11 mouse cellular contexts compared by ENCODE assay signal in the genomic region with DNA sequence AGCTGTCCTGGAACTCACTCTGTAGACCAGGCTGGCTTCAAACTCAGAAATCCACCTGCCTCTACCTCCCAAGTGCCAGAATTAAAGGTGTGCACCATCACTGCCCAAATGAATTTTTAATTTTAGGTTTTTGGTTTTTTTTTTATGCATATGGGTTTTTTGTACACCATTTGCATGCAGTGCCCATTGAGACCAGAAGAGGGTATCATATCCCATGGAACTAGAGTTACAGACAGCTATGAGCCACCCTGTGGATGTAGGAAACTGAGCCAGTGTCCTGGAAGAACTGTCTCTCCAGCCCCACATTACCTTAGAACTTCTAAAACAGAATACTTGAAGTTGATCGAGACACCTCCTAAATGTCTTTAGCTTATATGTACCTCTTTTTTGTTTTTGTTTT. TPM values are rescaled to one million over a fixed set of nuclear protein-coding genes. Genes with fewer than 3 reads are reported as not detected.
A peak's percentile ranks its signal among the peaks of the same experiment; 100 is the strongest.
DNase-seq lines count a peak whose midpoint lies in the region; ATAC-seq and TF ChIP-seq lines count a peak whose summit lies in the region.
"Had no signal": no experiment of that assay in that cellular context is flagged by ENCODE, and none has a peak within 500 bp of the region (broad histone marks: within the 10 kb centered on the region; RNA-seq: fewer than 3 reads in every experiment).

No protein-coding gene starts in this region.

- H3K27me3 ChIP-seq in heart, adult 2 months (ENCODE audit: control insufficient read depth, insufficient read depth, low read length), result no peaks in the 10 kb centered on the region
- H3K27me3 ChIP-seq in midbrain, embryonic 14.5 days (ENCODE audit: control insufficient read depth, insufficient read depth, low read length), result no peaks in the 10 kb centered on the region
- no peaks in the 10 kb centered on the region for H3K27me3 ChIP-seq in midbrain, embryonic 13.5 days
- H3K27me3 ChIP-seq in stomach, postnatal 0 days (ENCODE audit: control insufficient read depth, insufficient read depth, low read length), result no peaks in the 10 kb centered on the region
- no peaks in the 10 kb centered on the region for H3K27me3 ChIP-seq in kidney, embryonic 14.5 days (ENCODE audit: control insufficient read depth, insufficient read depth, low read length)
- H3K27me3 ChIP-seq: embryonic facial prominence, embryonic 15.5 days; limb, embryonic 15.5 days had no signal

- no peak overlapping the region for H3K27ac ChIP-seq in heart, adult 2 months
- no peak overlapping the region for H3K27ac ChIP-seq in midbrain, embryonic 14.5 days (replicated peaks; ENCODE audit: low read depth, low read length)
- H3K27ac ChIP-seq in midbrain, embryonic 13.5 days, result no peak overlapping the region
- no peak overlapping the region for H3K27ac ChIP-seq in stomach, postnatal 0 days (replicated peaks)
- H3K27ac ChIP-seq in kidney, embryonic 14.5 days (ENCODE audit: low read depth, low read length), result no peak overlapping the region
- H3K27ac ChIP-seq: embryonic facial prominence, embryonic 15.5 days; hindbrain, embryonic 10.5 days; limb, embryonic 15.5 days had no signal

- peaks cover under 1% of the 10 kb centered on the region; the same call in 1 of the 2 replicates for H3K79me2 ChIP-seq in heart, adult 2 months (replicated peaks; ENCODE audit: control insufficient read depth, insufficient read depth, low read length)

- TF ChIP-seq EP300 in heart, adult 2 months (IDR thresholded peaks at IDR 0.05; ENCODE audit: insufficient read depth, low read depth, low read length), result no peak
- no peak for TF ChIP-seq EP300 in stomach, postnatal 0 days (optimal IDR thresholded peaks at IDR 0.05)

- H3K36me3 ChIP-seq in heart, adult 2 months (ENCODE audit: control insufficient read depth, insufficient read depth, low read length), result peaks cover 5% of the 10 kb centered on the region
- H3K36me3 ChIP-seq in midbrain, embryonic 14.5 days (ENCODE audit: control insufficient read depth, insufficient read depth, low read length), result peaks cover 47% of the 10 kb centered on the region
- peaks cover 52% of the 10 kb centered on the region for H3K36me3 ChIP-seq in midbrain, embryonic 13.5 days
- H3K36me3 ChIP-seq in stomach, postnatal 0 days (ENCODE audit: control insufficient read depth, insufficient read depth, low read length), result peaks cover 28% of the 10 kb centered on the region
- peaks cover 57% of the 10 kb centered on the region for H3K36me3 ChIP-seq in kidney, embryonic 14.5 days (ENCODE audit: control insufficient read depth, insufficient read depth, low read length)

- no peak overlapping the region for H3K9ac ChIP-seq in heart, adult 2 months (ENCODE audit: low read depth, low read length)
- no peak overlapping the region for H3K9ac ChIP-seq in midbrain, embryonic 14.5 days (replicated peaks; ENCODE audit: low read length)
- no peak overlapping the region for H3K9ac ChIP-seq in midbrain, embryonic 13.5 days (replicated peaks)
- no peak overlapping the region for H3K9ac ChIP-seq in stomach, postnatal 0 days (ENCODE audit: low read length)
- H3K9ac ChIP-seq in kidney, embryonic 14.5 days (ENCODE audit: low read depth, low read length), result no peak overlapping the region
- H3K9ac ChIP-seq: embryonic facial prominence, embryonic 15.5 days; limb, embryonic 15.5 days had no signal

- DNase-seq in heart, adult 2 months, result no peak
- no peak for DNase-seq in heart, adult 11 months
- DNase-seq in midbrain, embryonic 14.5 days, result peak; percentile 52
- peak; percentile 28 for DNase-seq in brain, embryonic 14.5 days (ENCODE audit: low read depth)
- DNase-seq in stomach, postnatal 0 days (ENCODE audit: low spot score), result no peak
- no peak for DNase-seq in left cerebral cortex, postnatal 36 days (ENCODE audit: low spot score in 2 of 2)

- H3K4me2 ChIP-seq in midbrain, embryonic 14.5 days (ENCODE audit: low read length), result no peak overlapping the region
- no peak overlapping the region for H3K4me2 ChIP-seq in midbrain, embryonic 13.5 days (replicated peaks)
- no peak overlapping the region for H3K4me2 ChIP-seq in stomach, postnatal 0 days (replicated peaks; ENCODE audit: low read depth)
- no peak overlapping the region for H3K4me2 ChIP-seq in kidney, embryonic 14.5 days (replicated peaks; ENCODE audit: low read depth, low read length)
- H3K4me2 ChIP-seq: embryonic facial prominence, embryonic 15.5 days; limb, embryonic 15.5 days had no signal

- no peak for ATAC-seq in midbrain, embryonic 14.5 days (ENCODE audit: low FRiP score, low TSS enrichment)
- ATAC-seq in midbrain, embryonic 13.5 days, result no peak
- ATAC-seq in stomach, postnatal 0 days (ENCODE audit: low FRiP score, low TSS enrichment), result no peak
- no peak for ATAC-seq in kidney, embryonic 14.5 days (ENCODE audit: low FRiP score, low TSS enrichment)

- no peaks in the 10 kb centered on the region for H3K9me3 ChIP-seq in midbrain, embryonic 14.5 days (ENCODE audit: control insufficient read depth, low read length)
- H3K9me3 ChIP-seq in midbrain, embryonic 13.5 days, result no peaks in the 10 kb centered on the region
- no peaks in the 10 kb centered on the region for H3K9me3 ChIP-seq in stomach, postnatal 0 days (ENCODE audit: control insufficient read depth, low read length)
- H3K9me3 ChIP-seq in kidney, embryonic 14.5 days (ENCODE audit: control insufficient read depth, low read length), result no peaks in the 10 kb centered on the region
- H3K9me3 ChIP-seq: embryonic facial prominence, embryonic 15.5 days; hindbrain, embryonic 10.5 days; limb, embryonic 15.5 days had no signal

- 90% methylated on average over 1 of the region's 1 CpGs for WGBS in heart, adult 2 months
- WGBS in midbrain, embryonic 14.5 days, result 98% methylated on average over 1 of the region's 1 CpGs
- WGBS in midbrain, embryonic 13.5 days, result 97% methylated on average over 1 of the region's 1 CpGs
- WGBS in stomach, postnatal 0 days, result 94% methylated on average over 1 of the region's 1 CpGs
- WGBS in kidney, embryonic 14.5 days, result 93% methylated on average over 1 of the region's 1 CpGs

- no peaks in the 10 kb centered on the region for H3K4me1 ChIP-seq in heart, adult 2 months (ENCODE audit: control insufficient read depth, insufficient read depth, low read length)
- H3K4me1 ChIP-seq in midbrain, embryonic 14.5 days (ENCODE audit: control insufficient read depth, insufficient read depth, low read length), result no peaks in the 10 kb centered on the region
- H3K4me1 ChIP-seq in midbrain, embryonic 13.5 days (replicated peaks), result no peaks in the 10 kb centered on the region
- no peaks in the 10 kb centered on the region for H3K4me1 ChIP-seq in stomach, postnatal 0 days (replicated peaks; ENCODE audit: control insufficient read depth, insufficient read depth)
- H3K4me1 ChIP-seq in kidney, embryonic 14.5 days (ENCODE audit: control insufficient read depth, insufficient read depth, low read length), result no peaks in the 10 kb centered on the region
- H3K4me1 ChIP-seq: embryonic facial prominence, embryonic 15.5 days; hindbrain, embryonic 10.5 days; limb, embryonic 15.5 days had no signal

- peak; percentile 69 for TF ChIP-seq CTCF in heart, adult 2 months (IDR thresholded peaks at IDR 0.05)
- TF ChIP-seq CTCF in brain, embryonic 14.5 days (IDR thresholded peaks at IDR 0.05; ENCODE audit: borderline replicate concordance, extremely low read depth, insufficient read depth, insufficient read length), result peak; percentile 36; the same call in 1 of the 2 replicates
- TF ChIP-seq CTCF in stomach, postnatal 0 days (IDR thresholded peaks at IDR 0.05; ENCODE audit: low read depth), result peak; percentile 75

- no peak overlapping the region for H3K4me3 ChIP-seq in heart, adult 2 months
- H3K4me3 ChIP-seq in midbrain, embryonic 14.5 days (replicated peaks; ENCODE audit: low read depth, low read length), result no peak overlapping the region
- H3K4me3 ChIP-seq in midbrain, embryonic 13.5 days (replicated peaks), result no peak overlapping the region
- H3K4me3 ChIP-seq in stomach, postnatal 0 days (ENCODE audit: low read depth, low read length), result no peak overlapping the region
- H3K4me3 ChIP-seq in kidney, embryonic 14.5 days (ENCODE audit: low read length), result no peak overlapping the region
- H3K4me3 ChIP-seq: embryonic facial prominence, embryonic 15.5 days; hindbrain, embryonic 10.5 days; limb, embryonic 15.5 days had no signal

- intact Hi-C loops in heart, adult 2 months (cut with DNase I), result no loop called here
- intact Hi-C loops in left cerebral cortex, postnatal 36 days (cut with DNase I), result no loop called here

- no peak for TF ChIP-seq POLR2A in heart, adult 2 months (IDR thresholded peaks at IDR 0.05; ENCODE audit: insufficient read depth, low read depth, low read length)
- no peak for TF ChIP-seq POLR2A in brain, embryonic 14.5 days (IDR thresholded peaks at IDR 0.05; ENCODE audit: borderline replicate concordance, extremely low read depth, insufficient read depth, insufficient read length, poor library complexity, severe bottlenecking)

RNA-seq across cellular contexts. Expression of a gene that starts 16.5 kb away (rescaled TPM):
- total RNA-seq in heart, adult 2 months (2021), result 100 to 1,000 TPM; 448 to 514 TPM
- polyA plus RNA-seq in heart, adult 2 months (2012; rRNA removed), result 343 and 518 TPM in 2 replicates
- 62.2 and 64.5 TPM in 2 replicates for polyA plus RNA-seq in midbrain, embryonic 14.5 days (2014; fragmentation: Nextera tagmentation; extraction: Ambion mirVana)
- 66.0 and 72.5 TPM in 2 replicates for polyA plus RNA-seq in midbrain, embryonic 13.5 days (2015; fragmentation: Nextera tagmentation; extraction: Ambion mirVana)
- 56.6 and 75.8 TPM in 2 replicates for polyA plus RNA-seq in brain, embryonic 14.5 days (2012; rRNA removed)
- polyA plus RNA-seq in stomach, postnatal 0 days (2015; fragmentation: Nextera tagmentation; extraction: Ambion mirVana), result 109 and 115 TPM in 2 replicates
- total RNA-seq in left cerebral cortex, postnatal 36 days (2021), result 100 to 1,000 TPM; 116 to 126 TPM
- polyA plus RNA-seq in kidney, embryonic 14.5 days (2014; fragmentation: Nextera tagmentation; extraction: Ambion mirVana), result 35.3 and 57.8 TPM in 2 replicates

RNA-seq across cellular contexts. Expression of a gene that starts 54.2 kb away (rescaled TPM):
- total RNA-seq in heart, adult 2 months (2021), result 10 to 100 TPM; 14.7 to 16.9 TPM
- 24.4 and 34.4 TPM in 2 replicates for polyA plus RNA-seq in heart, adult 2 months (2012; rRNA removed)
- 46.1 and 50.8 TPM in 2 replicates for polyA plus RNA-seq in midbrain, embryonic 14.5 days (2014; fragmentation: Nextera tagmentation; extraction: Ambion mirVana)
- polyA plus RNA-seq in midbrain, embryonic 13.5 days (2015; fragmentation: Nextera tagmentation; extraction: Ambion mirVana), result 43.0 and 47.6 TPM in 2 replicates
- polyA plus RNA-seq in brain, embryonic 14.5 days (2012; rRNA removed), result 52.0 and 52.8 TPM in 2 replicates
- 23.5 and 24.2 TPM in 2 replicates for polyA plus RNA-seq in stomach, postnatal 0 days (2015; fragmentation: Nextera tagmentation; extraction: Ambion mirVana)
- 10 to 100 TPM; 43.7 to 49.4 TPM for total RNA-seq in left cerebral cortex, postnatal 36 days (2021)
- polyA plus RNA-seq in kidney, embryonic 14.5 days (2014; fragmentation: Nextera tagmentation; extraction: Ambion mirVana), result 17.5 and 27.9 TPM in 2 replicates

Comparison
In these comparisons a context has a peak if more than half of its experiments do, and no peak if none do; other contexts are left out.
1. DNase-seq: peak in midbrain, embryonic 14.5 days (single experiment) and brain, embryonic 14.5 days (single experiment); none in heart, adult 2 months (0 of 2), heart, adult 11 months (single experiment), stomach, postnatal 0 days (single experiment) and left cerebral cortex, postnatal 36 days (0 of 2).
2. Peak in every context shown above with its lines, with median percentiles within 50 percentile points of each other: CTCF ChIP-seq.